In genomic region chr2:18871087-18871486, GRCm38 (mm10) we compare ENCODE assay signal across 22 mouse cellular contexts.
A peak's percentile ranks its signal among the peaks of the same experiment; 100 is the strongest.
DNase-seq lines count a peak whose midpoint lies in the region; ATAC-seq lines count a peak whose summit lies in the region.
"Had no signal": no experiment of that assay in that cellular context is flagged by ENCODE, and none has a peak within 500 bp of the region (broad histone marks: within the 10 kb centered on the region; RNA-seq: fewer than 3 reads in every experiment).

No protein-coding gene starts in this region.

- no peak overlapping the region for H3K4me2 ChIP-seq in liver, embryonic 11.5 days
- H3K4me2 ChIP-seq: embryonic facial prominence, embryonic 15.5 days; forebrain, embryonic 12.5 days; limb, embryonic 13.5 days; lung, embryonic 15.5 days; midbrain, embryonic 12.5 days; neural tube, embryonic 13.5 days had no signal

- H3K27ac ChIP-seq in liver, embryonic 11.5 days (ENCODE audit: low read depth, low read length): peak overlapping the region; percentile 54; the same call in 1 of the 2 replicates
- H3K27ac ChIP-seq: embryonic facial prominence, embryonic 15.5 days; forebrain, embryonic 12.5 days; hindbrain, embryonic 10.5 days; limb, embryonic 13.5 days; lung, embryonic 15.5 days; macrophage; midbrain, embryonic 12.5 days; neural tube, embryonic 13.5 days had no signal

- ATAC-seq in liver, embryonic 11.5 days (replicated peaks; ENCODE audit: low FRiP score): peak; percentile 94
- ATAC-seq in megakaryocyte progenitor cell, adult 5-6 weeks (replicated peaks; ENCODE audit: poor library complexity): peak; percentile 53
- ATAC-seq in CD4-positive, CD25-positive, alpha-beta regulatory T cell, adult 4 months: no peak
- ATAC-seq: activated CD4-positive, CD25-positive, alpha-beta regulatory T cell, adult 4 months had no signal

- H3K4me1 ChIP-seq in liver, embryonic 11.5 days (replicated peaks; ENCODE audit: control insufficient read depth, insufficient read depth, low read length): peaks cover 9% of the 10 kb centered on the region
- H3K4me1 ChIP-seq: embryonic facial prominence, embryonic 15.5 days; forebrain, embryonic 12.5 days; hindbrain, embryonic 10.5 days; lung, embryonic 15.5 days; midbrain, embryonic 12.5 days; neural tube, embryonic 13.5 days had no signal

- no peak overlapping the region for H3K9ac ChIP-seq in liver, embryonic 11.5 days (ENCODE audit: low read depth, low read length)
- H3K9ac ChIP-seq: embryonic facial prominence, embryonic 15.5 days; forebrain, embryonic 12.5 days; limb, embryonic 13.5 days; lung, embryonic 15.5 days; midbrain, embryonic 12.5 days; neural tube, embryonic 13.5 days had no signal

- H3K27me3 ChIP-seq in liver, embryonic 11.5 days (replicated peaks; ENCODE audit: control insufficient read depth, insufficient read depth, low read length): no peaks in the 10 kb centered on the region
- H3K27me3 ChIP-seq: embryonic facial prominence, embryonic 15.5 days; forebrain, embryonic 12.5 days; limb, embryonic 13.5 days; lung, embryonic 15.5 days; midbrain, embryonic 12.5 days; neural tube, embryonic 13.5 days had no signal

- H3K9me3 ChIP-seq in liver, embryonic 11.5 days (ENCODE audit: control insufficient read depth, low read length): no peaks in the 10 kb centered on the region
- H3K9me3 ChIP-seq: embryonic facial prominence, embryonic 15.5 days; forebrain, embryonic 12.5 days; hindbrain, embryonic 10.5 days; limb, embryonic 13.5 days; lung, embryonic 15.5 days; midbrain, embryonic 12.5 days; neural tube, embryonic 13.5 days had no signal

- DNase-seq in c-Kit-negative CD71-positive TER-119-positive erythroid progenitor cells, embryonic 14.5 days (ENCODE audit: low read depth, low spot score): peak; percentile 63
- peak; percentile 65 for DNase-seq in c-Kit-positive CD71-positive TER-119-positive erythroid progenitor cells, embryonic 14.5 days (ENCODE audit: low spot score)
- DNase-seq in liver, embryonic 11.5 days (ENCODE audit: low spot score): no peak
- DNase-seq in adrenal gland, postnatal 4 days (ENCODE audit: low spot score in 2 of 2): no peak
- DNase-seq in cerebellum, adult 11 months: no peak
- DNase-seq: adrenal gland, postnatal 10 days; cerebellum, adult 2 months; cerebellum, postnatal 36 days; gastrocnemius, postnatal 14 days; kidney, postnatal 4 days; thymus, adult 2 months had no signal

- 56% methylated on average over 3 of the region's 3 CpGs for WGBS in liver, embryonic 11.5 days

- H3K36me3 ChIP-seq in liver, embryonic 11.5 days (ENCODE audit: control insufficient read depth, insufficient read depth, low read length): no peaks in the 10 kb centered on the region
- H3K36me3 ChIP-seq: embryonic facial prominence, embryonic 15.5 days; forebrain, embryonic 12.5 days; hindbrain, embryonic 10.5 days; limb, embryonic 13.5 days; lung, embryonic 15.5 days; midbrain, embryonic 12.5 days; neural tube, embryonic 13.5 days had no signal

- no peak overlapping the region for H3K4me3 ChIP-seq in liver, embryonic 11.5 days (ENCODE audit: low read depth, low read length)
- H3K4me3 ChIP-seq: embryonic facial prominence, embryonic 15.5 days; forebrain, embryonic 12.5 days; hindbrain, embryonic 10.5 days; limb, embryonic 13.5 days; lung, embryonic 15.5 days; midbrain, embryonic 12.5 days; neural tube, embryonic 13.5 days had no signal

Comparison
In these comparisons a context has a peak if more than half of its experiments do, and no peak if none do; other contexts are left out.
1. DNase-seq: peak in c-Kit-negative CD71-positive TER-119-positive erythroid progenitor cells, embryonic 14.5 days (single experiment) and c-Kit-positive CD71-positive TER-119-positive erythroid progenitor cells, embryonic 14.5 days (single experiment); none in liver, embryonic 11.5 days (single experiment), adrenal gland, postnatal 4 days (0 of 2) and cerebellum, adult 11 months (single experiment).